Mouse (Mus musculus) heart, postnatal 0 days (tissue): ENCODE results near the gene Fosl1. TPM values are rescaled to one million over a fixed set of nuclear protein-coding genes. Genes with fewer than 3 reads are reported as not detected.

Experiments
- ATAC-seq: fragments of 200-750 bp; cut with Nextera tagmentation; 2 replicates; pipeline ENCODE4 v1.8.0; 2017; ENCODE audit warnings: low read depth, moderate number of reproducible peaks, moderate library complexity; ENCODE audit not compliant: insufficient read depth
- DNase-seq: peaks from one replicate; pipeline ENCODE4 v3.0.0-alpha.2; 2016; ENCODE audit warnings: low spot score
- H3K27ac ChIP-seq: fragments of 300-500 bp; sonication (generic); 2 replicates; pipeline ENCODE4 v1.5.1; 2014; ENCODE audit warnings: low read depth, mild to moderate bottlenecking
- H3K27me3 ChIP-seq: fragments of 300-500 bp; sonication (generic); 2 replicates; pipeline ENCODE4 v1.6.1; 2014; ENCODE audit warnings: low read length, mixed read lengths; ENCODE audit not compliant: control insufficient read depth, insufficient read depth
- H3K36me3 ChIP-seq: fragments of 300-500 bp; sonication (generic); replicated peaks from 2 replicates; pipeline ENCODE4 v1.6.1; 2014; ENCODE audit warnings: low read length, mixed read lengths; ENCODE audit not compliant: control insufficient read depth, insufficient read depth
- H3K4me1 ChIP-seq: fragments of 300-500 bp; sonication (generic); 2 replicates; pipeline ENCODE4 v1.6.1; 2014; ENCODE audit warnings: antibody characterized with exemption; ENCODE audit not compliant: control insufficient read depth, insufficient read depth
- H3K4me2 ChIP-seq: fragments of 300-500 bp; sonication (generic); 2 replicates; pipeline ENCODE4 v1.6.1; 2014; ENCODE audit warnings: low read depth, mild to moderate bottlenecking, low read length, moderate library complexity
- H3K4me3 ChIP-seq: fragments of 300-500 bp; sonication (generic); 2 replicates; pipeline ENCODE4 v1.5.1; 2014; ENCODE audit warnings: low read depth, low read length
- H3K9ac ChIP-seq: fragments of 300-500 bp; sonication (generic); replicated peaks from 2 replicates; pipeline ENCODE4 v1.6.1; 2014; ENCODE audit warnings: low read depth, low read length, mixed read lengths
- H3K9me3 ChIP-seq: fragments of 300-500 bp; sonication (generic); replicated peaks from 2 replicates; pipeline ENCODE4 v1.6.1; 2016; ENCODE audit warnings: low read length; ENCODE audit not compliant: control insufficient read depth
- CTCF ChIP-seq: IDR thresholded peaks from 2 replicates; pipeline ENCODE4 v1.5.1; 2016; ENCODE audit warnings: antibody characterized with exemption, control low read depth, low read depth
- EP300 ChIP-seq: IDR thresholded peaks from 2 replicates; pipeline ENCODE4 v1.6.1; 2016; ENCODE audit warnings: antibody characterized with exemption, low read depth
- WGBS: fragments of 180-500 bp; shearing (Covaris S2); extraction: QIAGEN DNeasy Blood & Tissue Kit; methylation state at CpG from one replicate; pipeline ENCODE4 v1.1.7; 2014; 5-methylcytosine and 5-hydroxymethylcytosine counted together
- polyA plus RNA-seq: library from polyadenylated mRNA; unstranded; fragments of >200 nt; fragmentation: Nextera tagmentation; extraction: Ambion mirVana; gene quantifications from 2 replicates; pipeline ENCODE4 v1.2.1, GENCODE M21; 2015
- total RNA-seq: library from RNA; depleted of rRNA; stranded (reverse); fragments of >200 nt; gene quantifications from 2 replicates; pipeline ENCODE4 v1.2.3, GENCODE M21; 2014; ENCODE audit warnings: low replicate concordance

Fosl1 gene
- total and polyA plus RNA-seq, 2 experiments from 2014 or later = 0.12 TPM; not detected in 1

DNA sequence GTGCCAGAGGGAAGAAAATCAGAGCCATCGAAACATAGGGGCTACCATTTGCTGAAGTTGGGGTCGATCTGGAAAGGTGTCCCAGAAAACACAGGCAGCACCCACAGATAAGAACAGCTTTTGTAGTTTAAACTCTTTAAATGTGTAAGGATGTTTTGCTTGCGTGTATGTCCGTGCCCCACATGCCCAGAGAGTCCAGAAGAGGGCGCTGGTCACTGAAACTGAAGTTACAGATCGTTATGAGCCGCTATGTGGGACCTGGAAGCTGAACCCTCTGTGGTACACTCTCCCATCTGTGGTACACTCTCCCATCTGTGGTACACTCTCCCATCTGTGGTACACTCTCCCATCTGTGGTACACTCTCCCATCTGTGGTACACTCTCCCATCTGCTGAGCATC lies 40.2 kb upstream of the Fosl1 start:
- Histone ChIP-seq H3K4me1 (peaks cover 16% of the 10 kb centered on the region; the same call in 1 of the 2 replicates), H3K36me3 (no peaks in the 10 kb centered on the region), H3K27me3 (no peaks in the 10 kb centered on the region), H3K4me2 (peak overlapping the region; percentile 77), H3K27ac (peak overlapping the region; percentile 100), H3K9ac (peak overlapping the region; percentile 79), H3K4me3 (peak overlapping the region; percentile 60), H3K9me3 (no peaks in the 10 kb centered on the region)
- WGBS = 18% methylated on average over 7 of the region's 7 CpGs
- TF ChIP-seq EP300 = no peak
- TF ChIP-seq CTCF = peak; percentile 61
- DNase-seq (peak; percentile 87), ATAC-seq (peak; percentile 72)

DNA sequence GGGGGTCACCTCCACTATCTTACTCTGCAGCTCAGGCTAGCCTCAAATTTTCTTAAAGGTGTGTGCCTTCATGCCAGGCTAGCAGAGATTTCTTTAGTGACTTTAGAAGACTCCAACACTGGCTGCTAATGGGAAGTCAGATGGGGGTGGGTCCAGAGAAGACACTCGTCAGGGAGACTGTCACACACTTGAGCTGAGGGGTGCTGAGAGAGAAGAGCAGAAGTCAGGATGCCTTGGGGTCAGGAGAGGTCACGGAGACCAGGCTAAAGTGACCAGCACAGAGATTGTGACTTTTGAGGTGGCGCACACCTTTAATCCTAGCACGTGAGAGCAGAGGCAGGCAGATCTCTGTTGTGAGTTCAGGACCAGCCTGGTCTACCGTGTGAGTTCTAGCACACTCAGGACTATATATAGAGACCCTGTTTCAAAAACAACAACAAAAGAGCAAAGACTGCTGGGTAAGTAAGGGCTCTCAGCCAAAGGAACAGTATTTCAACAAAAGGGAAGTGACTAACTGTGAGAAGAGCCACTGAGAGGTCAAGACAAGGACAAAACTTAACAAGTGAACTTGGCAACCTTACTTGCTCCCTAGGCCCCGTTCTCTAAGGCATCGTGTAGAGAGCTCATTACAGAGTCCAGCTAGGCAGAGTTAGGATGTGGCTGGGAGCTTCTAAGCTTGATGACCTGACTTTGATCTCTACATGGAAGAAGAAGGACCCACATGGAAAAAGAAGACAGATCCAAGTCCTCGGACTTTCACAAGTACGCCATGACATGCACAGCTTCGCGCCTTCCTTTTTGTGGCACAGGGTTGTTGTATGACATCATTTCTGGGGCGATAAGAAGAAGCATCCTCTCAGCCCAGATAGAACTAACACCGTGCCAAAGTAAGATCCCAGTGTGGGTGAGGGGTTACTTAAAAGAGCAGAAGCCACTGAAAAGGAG lies 39.0 kb upstream of the Fosl1 start:
- ATAC-seq (peak; percentile 27), DNase-seq (peak; percentile 62)
- peak overlapping the region; percentile 77; the same call in 1 of the 2 replicates for H3K4me2 ChIP-seq
- H3K9me3 ChIP-seq = no peaks in the 10 kb centered on the region
- 52% methylated on average over 13 of the region's 13 CpGs for WGBS
- H3K4me3 ChIP-seq = peak overlapping the region; percentile 60; the same call in 1 of the 2 replicates
- no peaks in the 10 kb centered on the region for H3K27me3 ChIP-seq
- peak; percentile 71; the same call in 1 of the 2 replicates for TF ChIP-seq EP300
- TF ChIP-seq CTCF = no peak
- H3K36me3 ChIP-seq = no peaks in the 10 kb centered on the region
- no peak overlapping the region for H3K9ac ChIP-seq
- peak overlapping the region; percentile 100 for H3K27ac ChIP-seq
- H3K4me1 ChIP-seq = peaks cover 16% of the 10 kb centered on the region; the same call in 1 of the 2 replicates

DNA sequence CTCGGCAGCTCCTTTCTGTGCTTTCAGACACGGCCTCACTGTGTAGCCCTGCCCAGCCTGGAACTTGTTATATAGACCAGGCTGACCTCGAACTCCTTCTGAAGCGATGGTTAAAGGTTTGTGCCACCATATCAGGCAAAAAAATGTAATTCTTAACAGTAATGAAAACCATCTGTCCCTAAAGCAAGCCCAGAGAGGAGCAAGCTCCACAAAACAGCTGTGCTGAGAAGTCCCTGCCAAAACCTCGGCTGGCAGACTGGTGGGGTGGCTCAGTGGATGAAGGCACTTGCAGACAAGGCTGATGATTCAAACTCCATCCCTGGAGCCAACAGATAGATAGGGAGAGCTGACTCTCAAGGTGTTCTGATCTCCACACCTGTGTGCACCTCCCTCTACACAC lies 38.3 kb upstream of the Fosl1 start:
- ATAC-seq = no peak
- H3K9ac ChIP-seq = no peak overlapping the region

DNA sequence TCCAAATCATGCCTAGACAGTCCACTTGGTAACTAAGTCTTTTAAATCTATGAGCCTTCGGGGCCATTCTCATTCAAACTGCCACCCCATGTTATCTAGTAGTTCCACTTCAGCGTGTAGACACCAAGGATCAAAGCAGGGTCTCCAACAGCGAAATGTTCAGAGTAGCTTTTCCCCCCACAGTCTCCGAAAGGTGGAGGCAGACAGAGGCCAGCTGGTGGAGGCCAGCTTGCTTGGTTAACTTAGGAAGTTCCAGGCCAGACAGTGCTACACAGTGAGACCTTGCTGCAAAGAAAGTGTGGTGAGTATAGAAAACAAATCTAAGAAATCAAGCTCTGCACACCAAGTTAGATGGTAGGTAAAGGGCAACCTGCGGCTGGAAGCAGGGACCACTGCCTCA lies 36.7 kb upstream of the Fosl1 start:
- TF ChIP-seq EP300 (no peak), CTCF (no peak)
- Histone ChIP-seq H3K4me1 (peaks cover 26% of the 10 kb centered on the region), H3K27me3 (no peaks in the 10 kb centered on the region), H3K27ac (no peak overlapping the region), H3K9ac (no peak overlapping the region), H3K9me3 (no peaks in the 10 kb centered on the region), H3K4me2 (no peak overlapping the region), H3K36me3 (no peaks in the 10 kb centered on the region), H3K4me3 (no peak overlapping the region)
- WGBS = 69% methylated on average over 5 of the region's 5 CpGs
- DNase-seq (no peak), ATAC-seq (no peak)

More for the DNA sequence above, 38.3 kb upstream of the Fosl1 start:
- 64% methylated on average over 5 of the region's 5 CpGs for WGBS
- Histone ChIP-seq H3K4me2 (no peak overlapping the region), H3K4me3 (no peak overlapping the region), H3K9me3 (no peaks in the 10 kb centered on the region), H3K27ac (peak overlapping the region; percentile 100), H3K27me3 (no peaks in the 10 kb centered on the region), H3K36me3 (no peaks in the 10 kb centered on the region), H3K4me1 (peaks cover 20% of the 10 kb centered on the region; the same call in 1 of the 2 replicates)
- no peak for DNase-seq
- TF ChIP-seq EP300 (no peak), CTCF (no peak)

DNA sequence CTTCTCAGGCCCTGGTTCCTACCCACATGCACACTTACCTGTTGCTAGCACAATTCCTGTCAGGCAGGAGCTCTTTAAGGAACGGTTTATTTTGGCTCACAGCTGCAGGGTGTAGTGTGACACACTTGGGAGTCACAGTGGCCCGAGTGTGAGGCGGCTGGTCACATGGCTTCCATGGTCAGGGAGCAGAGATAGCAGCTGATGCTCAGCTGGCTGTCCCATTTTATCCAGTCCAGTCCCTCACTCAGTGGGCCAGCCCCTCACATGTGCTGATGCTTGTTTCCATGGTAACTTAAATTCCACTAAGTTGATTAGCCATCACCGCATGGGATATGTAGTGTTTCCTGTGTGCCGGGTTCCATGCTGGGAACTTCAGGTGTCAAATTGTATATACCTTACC lies 35.4 kb upstream of the Fosl1 start:
- ATAC-seq = no peak

More for the DNA sequence above, 35.4 kb upstream of the Fosl1 start:
- DNase-seq = no peak
- H3K36me3 ChIP-seq = no peaks in the 10 kb centered on the region
- H3K27ac ChIP-seq = no peak overlapping the region
- H3K4me2 ChIP-seq = no peak overlapping the region
- peaks cover 26% of the 10 kb centered on the region for H3K4me1 ChIP-seq
- H3K9ac ChIP-seq = no peak overlapping the region
- TF ChIP-seq EP300 (no peak), CTCF (no peak)
- H3K9me3 ChIP-seq = no peaks in the 10 kb centered on the region
- H3K4me3 ChIP-seq = no peak overlapping the region
- 52% methylated on average over 5 of the region's 5 CpGs for WGBS
- no peaks in the 10 kb centered on the region for H3K27me3 ChIP-seq
